Mouse (Mus musculus) heart, adult 2 months (tissue): ENCODE measurements around the gene Nav1. TPM values are rescaled to one million over a fixed set of nuclear protein-coding genes. Genes with fewer than 3 reads are reported as not detected.

Experiments
- DNase-seq, 2 experiments: peaks; one replicate each; pipeline ENCODE4 v3.0.0; 2021
- H3K27ac ChIP-seq: fragments of 200-600 bp; 2 replicates; pipeline ENCODE4 v1.8.1; 2022
- H3K27me3 ChIP-seq: fragments of 200-500 bp; 2 replicates; pipeline ENCODE4 v1.6.1; 2012; ENCODE audit warnings: mild to moderate bottlenecking, low read length, inconsistent platforms, mixed read lengths; ENCODE audit not compliant: control insufficient read depth, insufficient read depth
- H3K36me3 ChIP-seq: fragments of 200-500 bp; 2 replicates; pipeline ENCODE4 v1.6.1; 2012; ENCODE audit warnings: low read length, inconsistent platforms; ENCODE audit not compliant: control insufficient read depth, insufficient read depth
- H3K4me1 ChIP-seq: fragments of 200-500 bp; 2 replicates; pipeline ENCODE4 v1.6.1; 2011; ENCODE audit warnings: low read length; ENCODE audit not compliant: control insufficient read depth, insufficient read depth
- H3K4me3 ChIP-seq: fragments of 200-600 bp; 2 replicates; pipeline ENCODE4 v1.8.1; 2022
- H3K79me2 ChIP-seq: fragments of 200-500 bp; replicated peaks from 2 replicates; pipeline ENCODE4 v1.6.1; 2012; ENCODE audit warnings: mild to moderate bottlenecking, inconsistent platforms, low read length, moderate library complexity, mixed read lengths; ENCODE audit not compliant: control insufficient read depth, insufficient read depth
- H3K9ac ChIP-seq: fragments of 200-500 bp; 2 replicates; pipeline ENCODE4 v1.6.1; 2012; ENCODE audit warnings: low read depth, mild to moderate bottlenecking, control low read depth, inconsistent platforms, low read length, mixed read lengths
- CTCF ChIP-seq: fragments of 200-600 bp; IDR thresholded peaks from 2 replicates; pipeline ENCODE4 v1.8.1; 2022; ENCODE audit warnings: antibody characterized with exemption, mild to moderate bottlenecking, moderate library complexity
- EP300 ChIP-seq: fragments of 200-500 bp; IDR thresholded peaks from 2 replicates; pipeline ENCODE4 v1.6.1; 2011; ENCODE audit warnings: low read depth, low read length, control low read depth; ENCODE audit not compliant: insufficient read depth
- POLR2A ChIP-seq: fragments of 200-500 bp; IDR thresholded peaks from 2 replicates; pipeline ENCODE4 v1.6.1; 2011; ENCODE audit warnings: mild to moderate bottlenecking, low read depth, low read length, control low read depth; ENCODE audit not compliant: insufficient read depth
- WGBS: fragments of 180-500 bp; shearing (Covaris S2); methylation state at CpG from one replicate; pipeline ENCODE4 v1.1.7; 2018; 5-methylcytosine and 5-hydroxymethylcytosine counted together
- intact Hi-C: fragments of 180-260 bp; cut with DNase I; formaldehyde crosslinking; loops from one replicate; pipeline ENCODE4 v1.15.1; 2025
- polyA plus RNA-seq: library from polyadenylated mRNA; depleted of rRNA; stranded (reverse); fragments of >200 nt; gene quantifications from 2 replicates; pipeline ENCODE4 v1.2.3, GENCODE M21; 2012
- total RNA-seq, 2 experiments: library from RNA; stranded (reverse); gene quantifications; 2 replicates each; pipeline ENCODE4 v1.2.3; 2021

Nav1 gene
- total and polyA plus RNA-seq, 3 experiments = 15.2 to 20.7 (median 19.1) TPM

DNA sequence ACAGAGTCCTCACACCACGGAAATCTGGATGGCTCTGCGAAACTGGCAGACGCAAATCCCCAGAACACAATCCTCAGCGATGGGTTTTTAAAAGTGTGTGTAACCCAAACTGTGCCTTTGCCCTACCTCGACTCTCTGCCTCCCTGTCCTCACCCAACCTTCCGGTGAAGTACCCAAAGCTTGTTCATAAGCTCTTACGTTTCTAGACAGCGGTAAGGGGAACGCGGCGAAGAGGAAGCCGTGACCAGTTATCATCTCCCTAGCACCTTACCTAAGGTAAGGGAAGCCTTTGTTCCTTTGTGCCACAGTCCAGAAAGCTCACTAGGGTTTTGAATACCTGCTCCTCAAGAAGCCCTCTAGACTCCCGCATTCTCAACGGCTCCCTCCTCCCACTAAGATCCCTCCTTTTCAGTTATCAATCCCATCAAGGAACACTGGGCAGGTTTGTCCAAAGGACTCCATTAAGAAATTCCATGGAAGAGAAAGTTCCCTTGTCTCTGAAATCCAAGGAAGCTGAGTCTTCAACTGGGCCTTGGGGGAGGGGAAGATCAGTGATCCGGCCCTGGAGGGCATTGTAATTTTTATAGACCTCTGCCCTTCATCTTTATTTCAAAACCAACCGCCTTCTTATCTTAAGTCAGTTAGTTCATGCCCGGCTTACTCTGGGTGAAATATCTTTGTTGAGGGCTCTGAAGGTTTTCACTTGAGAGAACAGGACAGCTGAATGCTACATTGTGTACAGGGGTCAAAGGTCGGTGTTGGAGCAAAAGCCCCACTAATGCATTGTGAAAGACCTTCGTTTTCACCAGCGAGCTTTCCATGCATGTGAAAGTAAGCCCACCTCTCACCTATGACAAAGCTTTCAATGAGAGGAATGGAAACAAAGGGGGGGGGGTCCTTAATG is 108.4 kb downstream of the Nav1 start:
- Histone ChIP-seq H3K79me2 (no peaks in the 10 kb centered on the region; the same call in 1 of the 2 replicates), H3K27me3 (no peaks in the 10 kb centered on the region), H3K9ac (no peak overlapping the region), H3K4me3 (no peak overlapping the region), H3K36me3 (no peaks in the 10 kb centered on the region), H3K27ac (no peak overlapping the region), H3K4me1 (no peaks in the 10 kb centered on the region)
- TF ChIP-seq EP300 = no peak
- no peak for TF ChIP-seq CTCF
- TF ChIP-seq POLR2A = no peak
- 88% methylated on average over 20 of the region's 20 CpGs for WGBS
- intact Hi-C loops = no loop called here
- DNase-seq = no peak

DNA sequence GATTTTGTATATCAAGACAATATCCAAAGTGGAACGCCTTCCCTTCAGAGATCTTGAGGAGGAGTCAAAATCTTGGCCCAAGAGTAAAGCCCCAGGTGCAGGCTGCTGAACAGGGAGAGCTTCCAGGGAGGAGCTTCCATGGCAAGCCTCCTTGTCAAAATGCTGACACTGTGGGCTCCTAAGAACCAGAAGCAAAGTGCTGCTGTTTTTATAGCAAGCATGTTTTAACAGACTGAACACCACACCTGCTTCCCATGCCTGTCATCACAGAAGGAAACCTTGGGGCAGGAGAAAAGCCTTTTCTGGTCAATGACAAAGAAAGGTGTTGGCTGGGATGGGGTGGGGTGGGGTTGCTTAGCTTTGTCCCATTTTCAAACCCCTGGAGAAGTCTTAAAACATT is 112.0 kb downstream of the Nav1 start:
- H3K9ac ChIP-seq = no peak overlapping the region
- H3K27ac ChIP-seq = no peak overlapping the region
- no peaks in the 10 kb centered on the region for H3K36me3 ChIP-seq
- no peak overlapping the region for H3K4me3 ChIP-seq
- H3K4me1 ChIP-seq = no peaks in the 10 kb centered on the region
- no peaks in the 10 kb centered on the region for H3K27me3 ChIP-seq
- TF ChIP-seq POLR2A = no peak
- no peak for TF ChIP-seq EP300
- no peak for TF ChIP-seq CTCF
- no peaks in the 10 kb centered on the region; the same call in 1 of the 2 replicates for H3K79me2 ChIP-seq
- no peak for DNase-seq
- WGBS = 92% methylated on average over 1 of the region's 1 CpGs
- intact Hi-C loops = no loop called here

DNA sequence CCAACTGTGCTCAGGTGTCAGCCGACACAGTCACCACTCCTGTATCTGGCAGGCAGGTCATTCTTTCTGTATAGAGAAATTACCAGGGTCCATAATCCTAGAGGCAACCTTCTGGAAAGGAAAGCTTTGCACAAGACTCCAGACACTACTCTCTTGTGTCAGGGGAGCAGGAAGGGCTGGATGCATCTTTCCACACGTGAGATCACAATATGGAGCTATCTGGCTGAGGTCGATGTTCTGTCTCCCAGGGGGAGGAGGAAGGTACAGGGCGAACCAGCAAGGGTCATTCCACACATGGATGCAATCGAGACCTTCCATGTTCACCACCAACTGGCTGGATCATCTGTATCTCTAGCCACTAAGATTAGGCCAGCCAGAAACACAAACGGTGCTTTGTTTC is 113.2 kb downstream of the Nav1 start:
- no peak for DNase-seq
- no peak overlapping the region for H3K4me3 ChIP-seq
- no peak overlapping the region for H3K27ac ChIP-seq
- H3K79me2 ChIP-seq = no peaks in the 10 kb centered on the region; the same call in 1 of the 2 replicates
- H3K27me3 ChIP-seq = no peaks in the 10 kb centered on the region
- H3K4me1 ChIP-seq = no peaks in the 10 kb centered on the region
- TF ChIP-seq CTCF (no peak), POLR2A (no peak), EP300 (no peak)
- H3K9ac ChIP-seq = no peak overlapping the region
- no peaks in the 10 kb centered on the region for H3K36me3 ChIP-seq
- WGBS = 54% methylated on average over 6 of the region's 6 CpGs
- intact Hi-C loops = no loop called here

DNA sequence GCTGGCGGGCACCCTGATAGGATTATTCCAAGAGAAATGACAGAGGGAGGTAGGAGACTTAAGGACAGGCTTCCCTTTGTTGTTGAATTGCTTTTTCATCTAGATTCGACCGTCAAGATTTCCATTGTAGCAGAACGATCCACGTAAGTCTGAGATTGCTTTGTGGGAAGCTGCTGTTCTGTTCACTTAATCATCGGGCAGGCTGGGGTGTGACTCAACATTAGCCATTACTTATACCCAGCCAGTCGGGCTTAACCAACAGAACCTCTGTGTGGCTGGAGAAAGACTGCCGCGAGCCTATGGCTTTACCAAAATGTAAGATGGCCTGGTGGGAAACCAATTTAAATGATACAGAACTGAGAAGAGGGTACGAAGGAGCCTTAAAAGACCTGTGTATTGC is 114.7 kb downstream of the Nav1 start:
- Histone ChIP-seq H3K27ac (peak overlapping the region; percentile 40), H3K36me3 (no peaks in the 10 kb centered on the region), H3K4me1 (no peaks in the 10 kb centered on the region), H3K4me3 (no peak overlapping the region), H3K79me2 (no peaks in the 10 kb centered on the region; the same call in 1 of the 2 replicates), H3K27me3 (no peaks in the 10 kb centered on the region), H3K9ac (no peak overlapping the region)
- intact Hi-C loops = no loop called here
- no peak for DNase-seq
- no peak for TF ChIP-seq CTCF
- TF ChIP-seq POLR2A = no peak
- no peak for TF ChIP-seq EP300
- WGBS = 74% methylated on average over 10 of the region's 10 CpGs

DNA sequence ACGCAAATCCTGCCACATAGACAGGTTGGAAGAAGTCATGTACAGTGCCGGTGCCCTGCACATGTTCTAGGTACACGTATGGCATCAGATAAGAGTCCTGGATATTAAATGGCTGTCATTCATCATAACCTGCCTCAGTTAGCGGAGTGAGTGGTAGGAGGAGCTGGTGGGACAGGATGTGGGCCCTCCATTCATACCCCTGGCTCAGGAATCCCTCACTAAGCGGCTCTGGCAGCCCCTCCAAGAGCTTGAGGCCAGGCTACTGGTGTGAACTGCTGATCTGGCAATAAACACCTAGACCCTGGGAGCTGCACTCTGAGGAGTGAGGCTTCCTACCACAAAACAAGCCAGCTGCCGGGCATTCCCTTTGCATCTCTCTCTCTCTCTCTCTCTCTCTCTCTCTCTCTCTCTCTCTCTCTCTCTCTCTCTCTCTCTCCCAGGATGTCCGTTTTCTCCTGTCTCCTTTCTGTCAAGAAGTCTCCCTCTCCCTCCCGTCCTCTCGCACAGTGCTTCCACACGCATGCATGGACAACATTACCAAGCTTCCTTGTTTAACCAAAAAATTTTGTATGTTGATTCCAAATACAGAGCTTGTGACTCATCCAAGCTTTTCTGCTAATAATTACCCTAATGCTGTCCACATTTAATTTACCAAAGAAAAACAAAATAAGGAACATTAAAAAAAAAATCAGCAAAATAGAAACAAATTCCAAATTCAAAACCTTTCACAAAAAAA is 116.0 kb downstream of the Nav1 start:
- H3K4me1 ChIP-seq = no peaks in the 10 kb centered on the region
- no peaks in the 10 kb centered on the region for H3K36me3 ChIP-seq
- no peak overlapping the region; the same call in 1 of the 2 replicates for H3K27ac ChIP-seq
- TF ChIP-seq EP300 = no peak
- TF ChIP-seq CTCF = no peak
- TF ChIP-seq POLR2A = no peak
- no peak overlapping the region for H3K4me3 ChIP-seq
- DNase-seq = no peak
- no peaks in the 10 kb centered on the region; the same call in 1 of the 2 replicates for H3K79me2 ChIP-seq
- H3K9ac ChIP-seq = no peak overlapping the region
- no peaks in the 10 kb centered on the region for H3K27me3 ChIP-seq
- WGBS = 73% methylated on average over 10 of the region's 10 CpGs
- intact Hi-C loops = loop anchor here (2.0 kb wide), 1 partner anchor 16 kb away; no protein-coding TSS in a partner anchor
